Mouse (Mus musculus): ENCODE data around the gene Zfp541.

- TF ChIP-seq GATA1 (IDR thresholded peaks at IDR 0.05; ENCODE audit: low read length) (no peak), TAL1 (IDR thresholded peaks at IDR 0.05; ENCODE audit: low read length) (no peak)
Measured at GRCm38 (mm10) chr7:16080581-16080980, 19.0 kb downstream of the Zfp541 start.
